Mouse (Mus musculus) left cerebral cortex, adult 8-10 months (tissue): Measurements from ENCODE around the gene Scfd2. TPM values are rescaled to one million over a fixed set of nuclear protein-coding genes. Genes with fewer than 3 reads are reported as not detected.
A peak's percentile ranks its signal among the peaks of the same experiment; 100 is the strongest.

Source experiments
- DNase-seq, 2 experiments: peaks; one replicate each; pipeline ENCODE4 v3.0.0; 2022; ENCODE audit warnings: low spot score in 2 of 2
- total RNA-seq, 4 experiments: library from RNA; stranded (reverse); gene quantifications; 2 replicates each; pipeline ENCODE4 v1.2.4; 2022

Gene Scfd2
- total RNA-seq, 4 experiments from 2014 or later: 24.3 to 29.5 (median 27.4) TPM

- DNase-seq: no peak
Observed at GRCm38 (mm10) chr5:74365984-74366709, 165.4 kb downstream of the Scfd2 start.

- DNase-seq: no peak
Observed at GRCm38 (mm10) chr5:74365408-74365807, 166.2 kb downstream of the Scfd2 start.

GRCm38 (mm10) chr5:74363296-74363695 lies 168.3 kb downstream of the Scfd2 start:
- no peak for DNase-seq

GRCm38 (mm10) chr5:74361531-74361930 lies 170.0 kb downstream of the Scfd2 start:
- DNase-seq: no peak

GRCm38 (mm10) chr5:74358033-74358432 lies 173.5 kb downstream of the Scfd2 start:
- DNase-seq: no peak

GRCm38 (mm10) chr5:74355416-74356177 lies 176.0 kb downstream of the Scfd2 start:
- DNase-seq: no peak

GRCm38 (mm10) chr5:74350909-74351308 lies 180.7 kb downstream of the Scfd2 start:
- DNase-seq: no peak

GRCm38 (mm10) chr5:74348079-74348870 lies 183.3 kb downstream of the Scfd2 start:
- no peak for DNase-seq

GRCm38 (mm10) chr5:74343045-74343444 lies 188.5 kb downstream of the Scfd2 start:
- no peak for DNase-seq

- DNase-seq: peak in 1 of 2 experiments; percentile 68
Observed at GRCm38 (mm10) chr5:74342557-74342956, 189.0 kb downstream of the Scfd2 start.

- no peak for DNase-seq
Observed at GRCm38 (mm10) chr5:74337491-74337890, 194.1 kb downstream of the Scfd2 start.

- no peak for DNase-seq
Observed at GRCm38 (mm10) chr5:74336780-74337179, 194.8 kb downstream of the Scfd2 start.

GRCm38 (mm10) chr5:74333258-74333657 lies 198.3 kb downstream of the Scfd2 start:
- no peak for DNase-seq

GRCm38 (mm10) chr5:74326228-74326627 lies 205.3 kb downstream of the Scfd2 start:
- DNase-seq: no peak

GRCm38 (mm10) chr5:74321010-74321746 lies 210.4 kb downstream of the Scfd2 start:
- DNase-seq: no peak

GRCm38 (mm10) chr5:74319551-74319950 lies 212.0 kb downstream of the Scfd2 start:
- no peak for DNase-seq

GRCm38 (mm10) chr5:74317174-74317573 lies 214.4 kb downstream of the Scfd2 start:
- no peak for DNase-seq

GRCm38 (mm10) chr5:74316333-74316945 lies 215.1 kb downstream of the Scfd2 start:
- no peak for DNase-seq

GRCm38 (mm10) chr5:74315471-74316245 lies 215.9 kb downstream of the Scfd2 start:
- no peak for DNase-seq

GRCm38 (mm10) chr5:74314501-74314900 lies 217.1 kb downstream of the Scfd2 start:
- no peak for DNase-seq
